25 mouse cellular contexts compared by ENCODE assay signal in genomic region chr6:123937930-123938329, GRCm38 (mm10).
"Had no signal": no experiment of that assay in that cellular context is flagged by ENCODE, and none has a peak within 500 bp of the region (broad histone marks: within the 10 kb centered on the region; RNA-seq: fewer than 3 reads in every experiment).

No protein-coding gene starts in this region.

- H3K4me3 ChIP-seq: intestine, embryonic 15.5 days; limb, embryonic 12.5 days; limb, embryonic 15.5 days; midbrain, embryonic 13.5 days; myocyte; neural tube, embryonic 13.5 days had no signal

- H3K36me3 ChIP-seq: intestine, embryonic 15.5 days; limb, embryonic 12.5 days; limb, embryonic 15.5 days; midbrain, embryonic 13.5 days; neural tube, embryonic 13.5 days had no signal

- ATAC-seq: intestine, embryonic 15.5 days; liver, postnatal 0 days; lung, postnatal 0 days; midbrain, embryonic 13.5 days; midbrain, embryonic 16.5 days had no signal

- H3K4me1 ChIP-seq: intestine, embryonic 15.5 days; limb, embryonic 12.5 days; limb, embryonic 15.5 days; midbrain, embryonic 13.5 days; neural tube, embryonic 13.5 days had no signal

- H3K4me2 ChIP-seq: intestine, embryonic 15.5 days; limb, embryonic 12.5 days; limb, embryonic 15.5 days; liver, embryonic 11.5 days; lung, embryonic 14.5 days; midbrain, embryonic 13.5 days; neural tube, embryonic 13.5 days had no signal

- H3K9me3 ChIP-seq: intestine, embryonic 15.5 days; limb, embryonic 12.5 days; limb, embryonic 15.5 days; midbrain, embryonic 13.5 days; neural tube, embryonic 13.5 days had no signal

- H3K9ac ChIP-seq: intestine, embryonic 15.5 days; limb, embryonic 12.5 days; limb, embryonic 15.5 days; liver, embryonic 14.5 days; liver, postnatal 0 days; lung, embryonic 14.5 days; midbrain, embryonic 13.5 days; neural tube, embryonic 13.5 days had no signal

- DNase-seq: kidney, adult 18-20 months; kidney, adult 9 months; kidney, postnatal 14 days; kidney, postnatal 4 days; left cerebral cortex, postnatal 4 days; liver, postnatal 0 days; lung, embryonic 14.5 days; lung, postnatal 36 days; right cerebral cortex, adult 18-20 months; right cerebral cortex, postnatal 14 days; right cerebral cortex, postnatal 4 days; spleen, adult 18-20 months; thymus, adult 2 months; thymus, postnatal 14 days had no signal

- H3K27me3 ChIP-seq: intestine, embryonic 15.5 days; limb, embryonic 12.5 days; limb, embryonic 15.5 days; midbrain, embryonic 13.5 days; neural tube, embryonic 13.5 days had no signal

- H3K27ac ChIP-seq: intestine, embryonic 15.5 days; limb, embryonic 12.5 days; limb, embryonic 15.5 days; liver, embryonic 14.5 days; midbrain, embryonic 13.5 days; neural tube, embryonic 13.5 days; stomach, postnatal 0 days had no signal
